8 mouse cellular contexts compared by ENCODE assay signal in the genomic region with DNA sequence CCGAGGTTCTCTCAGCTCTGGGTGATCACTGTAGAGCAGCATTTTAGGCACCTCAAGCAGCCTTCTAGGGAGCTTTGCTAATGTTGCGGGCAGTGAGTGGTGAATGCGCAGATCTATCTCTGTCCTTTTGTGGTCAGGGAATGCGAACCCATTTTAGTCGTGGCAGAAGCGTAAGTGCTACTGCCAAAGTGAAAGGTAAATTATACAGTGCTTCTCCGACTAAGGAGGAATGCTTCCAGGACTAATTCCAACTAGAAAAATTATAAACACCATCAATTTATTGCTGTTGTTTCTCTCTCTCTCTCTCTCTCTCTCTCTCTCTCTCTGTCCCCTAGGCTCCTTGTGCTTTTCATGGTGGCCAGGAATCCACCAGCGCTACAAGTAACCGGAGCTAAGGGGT. TPM values are rescaled to one million over a fixed set of nuclear protein-coding genes. Genes with fewer than 3 reads are reported as not detected.
DNase-seq lines count a peak whose midpoint lies in the region; ATAC-seq and TF ChIP-seq lines count a peak whose summit lies in the region.

A gene (minus strand): TSS at position 101 of the 400 bp plus-strand sequence.

- peak within 1 kb of the TSS; percentile 86 for H3K9ac ChIP-seq in intestine, postnatal 0 days (ENCODE audit: low read depth, low read length)
- H3K9ac ChIP-seq in midbrain, embryonic 11.5 days (ENCODE audit: low read length): peak within 1 kb of the TSS; percentile 76

- intact Hi-C loops in gastrocnemius, postnatal 36 days (cut with DNase I): no loop called here

- WGBS in bone marrow, adult 2 months: 37% methylated on average over 9 of the region's 9 CpGs
- 53% methylated on average over 9 of the region's 9 CpGs for WGBS in intestine, postnatal 0 days
- WGBS in midbrain, embryonic 11.5 days: 64% methylated on average over 9 of the region's 9 CpGs

- TF ChIP-seq CTCF in bone marrow, adult 2 months (IDR thresholded peaks at IDR 0.05; ENCODE audit: control insufficient read depth, insufficient read depth, low read length): no peak
- TF ChIP-seq CTCF in intestine, postnatal 0 days (IDR thresholded peaks at IDR 0.05; ENCODE audit: low read depth): no peak

- 0 out of 2 replicates have a peak, but pooled peaks cover 7% of the 10 kb centered on the region for H3K36me3 ChIP-seq in intestine, postnatal 0 days (ENCODE audit: control insufficient read depth, insufficient read depth)
- no peaks in the 10 kb centered on the region for H3K36me3 ChIP-seq in midbrain, embryonic 11.5 days (ENCODE audit: control insufficient read depth, insufficient read depth, low read length)

- no peak for ATAC-seq in intestine, postnatal 0 days
- no peak for ATAC-seq in midbrain, embryonic 11.5 days (ENCODE audit: low FRiP score)

- peaks cover 1% of the 10 kb centered on the region; the same call in 1 of the 2 replicates for H3K4me1 ChIP-seq in bone marrow, adult 2 months (ENCODE audit: control insufficient read depth, insufficient read depth, low read length)
- peaks cover 15% of the 10 kb centered on the region for H3K4me1 ChIP-seq in intestine, postnatal 0 days (replicated peaks; ENCODE audit: control insufficient read depth, insufficient read depth, low read length)
- peaks cover 16% of the 10 kb centered on the region for H3K4me1 ChIP-seq in midbrain, embryonic 11.5 days (ENCODE audit: control insufficient read depth, insufficient read depth, low read length)

- H3K4me2 ChIP-seq in intestine, postnatal 0 days (replicated peaks; ENCODE audit: low read depth): peak within 1 kb of the TSS; percentile 94
- peak within 1 kb of the TSS; percentile 50 for H3K4me2 ChIP-seq in midbrain, embryonic 11.5 days

- peak within 1 kb of the TSS; percentile 90 for H3K4me3 ChIP-seq in bone marrow, adult 2 months (replicated peaks; ENCODE audit: control insufficient read depth, low read depth, low read length)
- peak within 1 kb of the TSS; percentile 76 for H3K4me3 ChIP-seq in intestine, postnatal 0 days (ENCODE audit: low read depth, low read length)
- peak within 1 kb of the TSS; percentile 66 for H3K4me3 ChIP-seq in midbrain, embryonic 11.5 days (ENCODE audit: low read depth, low read length)

- H3K27me3 ChIP-seq in intestine, postnatal 0 days (replicated peaks; ENCODE audit: control insufficient read depth, insufficient read depth, low read length): no peaks in the 10 kb centered on the region
- H3K27me3 ChIP-seq in midbrain, embryonic 11.5 days (ENCODE audit: control insufficient read depth, insufficient read depth, low read length): no peaks in the 10 kb centered on the region

- DNase-seq in left cerebral cortex, adult 18-20 months (ENCODE audit: low spot score in 2 of 2): no peak
- no peak for DNase-seq in left cerebral cortex, adult 11 months (ENCODE audit: low spot score)
- no peak for DNase-seq in gastrocnemius, postnatal 36 days
- no peak for DNase-seq in midbrain, embryonic 11.5 days (ENCODE audit: low spot score, missing footprints)
- no peak for DNase-seq in cerebellum, postnatal 4 days (ENCODE audit: low spot score in 2 of 2)
- no peak for DNase-seq in Muller cell, postnatal 12 days (ENCODE audit: inconsistent ontology term)

- no peaks in the 10 kb centered on the region for H3K9me3 ChIP-seq in intestine, postnatal 0 days (ENCODE audit: control insufficient read depth)
- H3K9me3 ChIP-seq in midbrain, embryonic 11.5 days (ENCODE audit: control insufficient read depth, low read length): no peaks in the 10 kb centered on the region

- peak within 1 kb of the TSS; percentile 94 for H3K27ac ChIP-seq in bone marrow, adult 2 months (ENCODE audit: control insufficient read depth, insufficient read depth, low read depth, low read length, poor library complexity)
- H3K27ac ChIP-seq in intestine, postnatal 0 days (ENCODE audit: low read depth, low read length): peak within 1 kb of the TSS; percentile 98
- peak within 1 kb of the TSS; percentile 64 for H3K27ac ChIP-seq in midbrain, embryonic 11.5 days (ENCODE audit: low read depth, low read length)

- TF ChIP-seq POLR2A in bone marrow, adult 2 months (IDR thresholded peaks at IDR 0.05; ENCODE audit: borderline replicate concordance, control insufficient read depth, low read depth, low read length): no peak

RNA-seq across cellular contexts. Expression of the gene that starts here (rescaled TPM):
- 10 to 100 TPM; 79.8 to 82.3 TPM for total RNA-seq in left cerebral cortex, adult 18-20 months (2021)
- 78.6 and 92.7 TPM in 2 replicates for polyA plus RNA-seq in bone marrow, adult 2 months (2011; ENCODE audit: insufficient read depth, insufficient read length, low replicate concordance, missing spikeins)
- 100 to 1,000 TPM; 146 to 165 TPM for total RNA-seq in gastrocnemius, postnatal 36 days (2021)
- 248 and 257 TPM in 2 replicates for polyA plus RNA-seq in intestine, postnatal 0 days (2015; fragmentation: Nextera tagmentation; extraction: Ambion mirVana)
- 242 and 271 TPM in 2 replicates for polyA plus RNA-seq in midbrain, embryonic 11.5 days (2014; fragmentation: Nextera tagmentation; extraction: Ambion mirVana)
